25 mouse cellular contexts compared by ENCODE assay signal in genomic region chr11:26085380-26086035, GRCm38 (mm10).
"Had no signal": no experiment of that assay in that cellular context is flagged by ENCODE, and none has a peak within 500 bp of the region (broad histone marks: within the 10 kb centered on the region; RNA-seq: fewer than 3 reads in every experiment).

No protein-coding gene starts in this region.

- ATAC-seq: hindbrain, postnatal 0 days; intestine, embryonic 16.5 days had no signal

- H3K9ac ChIP-seq: heart, embryonic 13.5 days; heart, embryonic 15.5 days; hindbrain, embryonic 13.5 days; hindbrain, embryonic 15.5 days; kidney, embryonic 15.5 days; limb, embryonic 13.5 days; limb, embryonic 15.5 days had no signal

- DNase-seq: gastrocnemius, postnatal 14 days; gastrocnemius, postnatal 36 days; heart, adult 11 months; heart, adult 2 months; heart, postnatal 14 days; heart, postnatal 36 days; kidney, adult 11 months; kidney, adult 2 months; kidney, adult 9 months; kidney, postnatal 14 days; kidney, postnatal 36 days; layer of hippocampus, adult 9-11 months; layer of hippocampus, postnatal 36 days; left cerebral cortex, postnatal 4 days had no signal

- H3K4me3 ChIP-seq: heart, adult 2 months; heart, embryonic 13.5 days; heart, embryonic 15.5 days; hindbrain, embryonic 13.5 days; hindbrain, embryonic 15.5 days; kidney, embryonic 15.5 days; limb, embryonic 13.5 days; limb, embryonic 15.5 days had no signal

- H3K4me1 ChIP-seq: heart, embryonic 13.5 days; heart, embryonic 15.5 days; hindbrain, embryonic 15.5 days; kidney, embryonic 15.5 days; limb, embryonic 13.5 days; limb, embryonic 15.5 days had no signal

- H3K36me3 ChIP-seq: heart, embryonic 13.5 days; heart, embryonic 15.5 days; hindbrain, embryonic 13.5 days; hindbrain, embryonic 15.5 days; kidney, embryonic 15.5 days; limb, embryonic 13.5 days; limb, embryonic 15.5 days had no signal

- H3K4me2 ChIP-seq: heart, embryonic 11.5 days; heart, embryonic 13.5 days; heart, embryonic 15.5 days; hindbrain, embryonic 13.5 days; hindbrain, embryonic 15.5 days; kidney, embryonic 15.5 days; limb, embryonic 13.5 days; limb, embryonic 15.5 days had no signal

- H3K27me3 ChIP-seq: heart, embryonic 13.5 days; heart, embryonic 15.5 days; hindbrain, embryonic 13.5 days; hindbrain, embryonic 15.5 days; kidney, embryonic 15.5 days; limb, embryonic 13.5 days; limb, embryonic 15.5 days had no signal

- H3K9me3 ChIP-seq: heart, embryonic 13.5 days; heart, embryonic 15.5 days; hindbrain, embryonic 13.5 days; hindbrain, embryonic 15.5 days; kidney, embryonic 15.5 days; limb, embryonic 13.5 days; limb, embryonic 15.5 days had no signal

- H3K27ac ChIP-seq: heart, adult 2 months; heart, embryonic 13.5 days; heart, embryonic 15.5 days; hindbrain, embryonic 13.5 days; hindbrain, embryonic 15.5 days; hindbrain, postnatal 0 days; kidney, embryonic 15.5 days; kidney, postnatal 0 days; limb, embryonic 13.5 days; limb, embryonic 15.5 days had no signal
